Mouse (Mus musculus) sigmoid colon, adult 10 weeks (tissue): ENCODE measurements around the gene Fam227a. TPM values are rescaled to one million over a fixed set of nuclear protein-coding genes. Genes with fewer than 3 reads are reported as not detected.

ENCODE experiments used
- polyA plus RNA-seq: library from polyadenylated mRNA; stranded (reverse); fragments of 350-450 nt; fragmentation: Illumina TruSeq; extraction: RNeasy Lipid Tissue Mini Kit (QIAGEN cat#74804); gene quantifications from one replicate; pipeline ENCODE4 v1.2.3, GENCODE M21; 2014; ENCODE audit warnings: low read depth, low replicate concordance

Fam227a gene
- 3.1 TPM for polyA plus RNA-seq

DNA sequence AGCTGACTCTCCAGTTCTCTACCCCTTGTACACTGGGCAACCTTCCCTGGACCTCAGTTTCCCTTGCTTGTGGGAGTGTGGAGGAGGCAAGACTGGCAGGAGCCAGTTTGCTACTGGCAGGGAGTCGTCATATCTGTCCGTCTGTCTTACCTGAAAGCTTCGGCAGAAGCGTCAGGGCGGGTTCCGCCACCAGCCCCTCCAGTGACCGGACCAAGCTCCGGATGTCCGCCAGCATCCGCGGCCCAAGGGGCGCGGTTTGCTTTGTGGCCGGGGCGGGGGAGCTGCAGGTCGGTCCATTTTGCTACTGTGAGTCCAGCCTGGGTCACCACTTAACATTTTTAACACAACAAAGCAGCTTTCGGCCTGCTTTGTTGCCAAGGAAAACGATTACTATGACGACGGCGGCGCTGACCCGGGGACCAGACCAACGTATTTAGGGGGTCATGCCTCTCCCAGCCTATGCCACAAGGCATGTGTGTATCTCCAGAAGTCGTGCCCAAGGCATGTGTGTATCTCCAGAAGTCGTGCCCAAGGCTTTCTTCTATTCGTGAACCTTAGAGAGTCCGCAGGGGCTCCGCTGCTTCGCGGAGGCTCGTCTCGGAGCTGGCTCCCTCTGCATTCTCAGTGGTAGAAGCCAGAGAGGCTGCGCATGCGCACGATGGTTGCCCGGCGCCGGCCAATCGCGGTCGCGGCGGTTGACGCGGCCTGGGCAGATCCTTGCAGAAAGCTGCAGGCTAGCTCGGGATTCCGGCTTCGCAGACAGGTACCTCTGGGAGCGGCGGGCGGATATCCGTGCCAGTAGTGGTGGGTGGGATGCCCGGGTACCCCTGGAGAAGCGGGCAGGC is at the start of gene Fam227a, which contains the start of gene Cby1:
Fam227a (minus strand) TSS at position 426 of the 845 bp plus-strand sequence.
Cby1 (plus strand) TSS at position 669 of the 845 bp plus-strand sequence.

DNA sequence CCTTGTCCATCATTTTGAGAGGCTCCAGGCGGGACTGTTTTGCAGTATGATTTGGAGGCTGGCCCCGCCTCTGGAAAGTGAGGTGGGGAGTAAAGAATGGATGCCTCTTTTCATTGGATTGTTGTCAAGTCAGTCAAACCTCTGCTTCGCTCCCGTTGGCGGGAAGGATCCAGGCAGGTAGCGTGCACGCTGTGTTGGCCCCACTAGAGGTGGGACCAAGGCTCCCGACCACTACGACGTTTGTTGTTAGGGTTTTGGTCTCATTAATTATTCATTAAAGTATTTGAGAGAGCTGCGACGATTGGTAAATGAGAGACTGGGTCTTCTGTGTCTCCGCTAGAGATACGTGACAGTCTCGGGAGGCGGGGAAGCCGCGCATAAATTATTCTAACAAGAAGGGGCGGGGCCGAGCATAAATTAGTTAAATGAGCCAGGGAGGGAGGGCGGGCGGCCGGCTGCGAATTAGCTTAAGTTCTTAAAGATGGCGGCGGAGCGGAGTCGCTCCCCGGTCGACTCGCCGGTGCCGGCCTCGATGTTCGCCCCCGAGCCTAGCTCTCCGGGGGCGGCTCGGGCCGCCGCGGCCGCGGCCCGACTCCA is 31.8 kb upstream of the Fam227a start, which contains the start of gene Gtpbp1:
Gtpbp1 (plus strand) TSS at position 420 of the 597 bp plus-strand sequence.

DNA sequence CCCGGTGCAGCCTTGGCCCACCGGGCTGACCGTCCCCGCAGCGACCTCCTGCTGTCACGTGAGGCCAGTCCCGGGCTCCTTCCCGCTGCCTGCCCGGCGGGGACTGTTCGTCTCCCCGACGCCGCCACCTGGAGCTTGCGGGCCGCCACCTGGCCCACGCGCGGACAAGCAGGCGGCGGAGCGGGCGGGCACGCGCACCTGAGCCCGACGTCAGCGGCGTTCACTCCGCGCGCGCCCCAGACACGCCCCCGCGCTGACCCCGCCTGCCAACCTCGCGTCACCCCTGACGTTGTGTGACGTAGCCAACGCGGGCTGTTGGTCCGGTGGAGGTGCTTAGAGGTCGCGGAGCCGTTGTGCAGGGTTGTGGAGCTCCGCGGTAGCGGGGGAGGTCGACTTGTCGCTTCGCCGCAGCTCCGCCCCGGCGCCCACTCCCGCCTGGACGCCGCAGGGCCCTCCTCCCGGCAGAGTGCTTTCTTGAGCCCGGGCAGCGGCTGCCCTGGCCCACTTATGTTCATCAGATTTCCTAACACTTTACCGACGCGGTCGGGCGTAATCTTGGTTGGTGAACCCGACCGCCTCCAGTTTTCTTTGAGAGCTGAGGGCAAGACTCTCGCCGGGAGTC is 29.0 kb upstream of the Fam227a start, which contains the start of gene Josd1:
Josd1 (minus strand) TSS at position 274 of the 622 bp plus-strand sequence.

DNA sequence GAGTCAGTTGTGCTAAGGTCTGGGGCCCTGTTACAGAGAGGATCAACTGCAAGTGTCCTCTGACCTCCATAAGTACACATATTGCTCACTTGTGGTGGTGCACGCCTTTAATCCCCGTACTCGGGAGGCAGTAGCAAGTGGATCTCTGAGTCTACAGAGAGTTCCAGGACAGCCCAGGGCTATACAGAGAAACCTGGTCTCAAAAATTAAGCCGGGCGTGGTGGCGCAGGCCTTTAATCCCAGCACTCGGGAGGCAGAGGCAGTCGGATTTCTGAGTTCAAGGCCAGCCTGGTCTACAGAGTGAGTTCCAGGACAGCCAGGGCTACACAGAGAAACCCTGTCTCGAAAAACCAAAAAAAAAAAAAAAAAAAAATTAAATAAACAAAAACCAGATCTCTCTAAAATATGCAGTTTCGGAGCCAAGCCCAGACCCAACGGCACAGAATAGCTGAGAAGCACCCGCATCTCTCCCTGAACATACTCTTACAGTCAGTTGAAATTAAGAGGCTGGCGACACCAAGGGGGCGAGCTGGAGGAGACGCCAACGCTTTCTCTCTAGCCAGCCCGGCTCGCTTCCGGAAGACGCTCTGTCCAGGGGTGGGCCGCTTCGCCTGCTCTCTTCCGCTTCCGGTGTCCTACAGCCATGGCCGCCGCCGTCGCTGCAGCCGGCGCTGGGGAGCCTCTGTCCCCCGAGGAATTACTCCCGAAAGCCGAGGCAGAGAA is 11.7 kb upstream of the Fam227a start, which contains the start of gene Tomm22:
Tomm22 (plus strand) TSS at position 613 of the 723 bp plus-strand sequence.

DNA sequence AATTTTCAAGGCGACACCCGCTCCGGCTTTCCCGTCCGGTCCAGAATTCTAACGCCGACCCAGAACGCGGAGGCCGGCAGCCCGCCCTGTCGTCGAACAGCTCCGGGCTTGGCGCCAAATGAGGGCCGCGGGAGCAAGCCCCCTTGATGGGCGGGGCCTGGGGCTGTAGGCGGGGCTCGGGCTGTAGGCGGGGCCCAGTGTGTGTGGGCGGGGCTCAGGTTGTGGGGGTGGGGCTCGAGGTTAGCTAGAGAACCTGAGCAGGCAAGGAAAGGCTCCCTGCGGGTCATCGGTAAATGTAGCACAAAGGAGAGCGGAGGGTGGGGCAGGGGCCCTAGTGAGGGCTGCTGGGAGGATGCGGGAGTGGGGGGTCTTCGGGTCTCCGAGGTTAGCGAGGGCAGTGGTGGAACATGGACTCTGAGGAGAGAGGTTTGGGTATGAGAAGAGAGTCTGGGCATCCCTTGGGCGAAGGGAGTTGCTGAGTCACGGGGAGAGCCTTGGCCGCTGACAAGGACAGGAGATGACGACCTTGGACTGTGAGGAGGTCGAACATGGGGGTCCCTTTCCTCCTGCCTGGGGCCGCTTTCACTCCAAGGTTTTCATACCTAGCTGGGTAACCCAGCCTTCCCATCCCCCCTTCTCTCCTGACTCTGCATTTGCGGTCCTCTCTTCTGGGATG is 53.6 kb downstream of the Fam227a start, which contains the start of gene Dmc1:
Dmc1 (minus strand) TSS at position 120 of the 676 bp plus-strand sequence.

Other genes with a start within 250 kb of the Fam227a start
- 7.4 TPM for gene Csnk1e, start 203.4 kb downstream of the Fam227a start, polyA plus RNA-seq
- gene Kcnj4, start 153.7 kb downstream of the Fam227a start, polyA plus RNA-seq, result not detected
- gene Kdelr3, start 142.5 kb downstream of the Fam227a start, polyA plus RNA-seq, result 17.9 TPM
- gene Ddx17, start 112.2 kb downstream of the Fam227a start, polyA plus RNA-seq, result 534 TPM
- gene Dmc1, start 53.8 kb downstream of the Fam227a start, polyA plus RNA-seq, result 0.82 TPM
- gene Cby1, start 243 bp upstream of the Fam227a start, polyA plus RNA-seq, result 1.1 TPM
- 305 TPM for gene Tomm22, start 11.9 kb upstream of the Fam227a start, polyA plus RNA-seq
- 17.0 TPM for gene Josd1, start 29.0 kb upstream of the Fam227a start, polyA plus RNA-seq
- 1.8 TPM for gene Gtpbp1, start 31.9 kb upstream of the Fam227a start, polyA plus RNA-seq
- gene Sun2, start 83.6 kb upstream of the Fam227a start, polyA plus RNA-seq, result 13.4 TPM
- 1.1 TPM for gene Dnal4, start 118.9 kb upstream of the Fam227a start, polyA plus RNA-seq
- gene Nptxr, start 145.8 kb upstream of the Fam227a start, polyA plus RNA-seq, result 0.44 TPM
- not detected for gene Npcd, start 175.3 kb upstream of the Fam227a start, polyA plus RNA-seq
- 2.2 TPM for gene Cbx6, start 175.7 kb upstream of the Fam227a start, polyA plus RNA-seq
- 37.5 TPM for gene Apobec3, start 232.7 kb upstream of the Fam227a start, polyA plus RNA-seq